Mouse (Mus musculus) bone marrow macrophage, adult 2 months (primary cell): ENCODE results near the gene Chst14. TPM values are rescaled to one million over a fixed set of nuclear protein-coding genes. Genes with fewer than 3 reads are reported as not detected.

Experiments used
- H3K27ac ChIP-seq: 2 replicates; pipeline ENCODE4 v1.5.1; 2012; ENCODE audit warnings: low read depth, low read length; ENCODE audit not compliant: insufficient read depth
- H3K4me1 ChIP-seq: 2 replicates; pipeline ENCODE4 v1.6.1; 2012; ENCODE audit warnings: low read length; ENCODE audit not compliant: control insufficient read depth, insufficient read depth
- H3K4me3 ChIP-seq: 2 replicates; pipeline ENCODE4 v1.5.1; 2012; ENCODE audit warnings: mild to moderate bottlenecking, low read length, moderate library complexity; ENCODE audit not compliant: insufficient read depth
- CTCF ChIP-seq: IDR thresholded peaks from 2 replicates; pipeline ENCODE4 v1.5.1; 2012; ENCODE audit warnings: low read depth, mild to moderate bottlenecking, low read length, moderate library complexity
- POLR2A ChIP-seq: IDR thresholded peaks from 2 replicates; pipeline ENCODE4 v1.6.1; 2012; ENCODE audit warnings: mild to moderate bottlenecking, low read depth, low read length, borderline replicate concordance
- polyA plus RNA-seq: library from polyadenylated mRNA; stranded (reverse); fragments of >200 nt; gene quantifications from 2 replicates; pipeline ENCODE4 v1.2.4, GENCODE M21; 2012; ENCODE audit not compliant: missing spikeins, insufficient read depth, insufficient read length

Gene Chst14
- polyA plus RNA-seq, 1 experiment, result 21.3 TPM

DNA sequence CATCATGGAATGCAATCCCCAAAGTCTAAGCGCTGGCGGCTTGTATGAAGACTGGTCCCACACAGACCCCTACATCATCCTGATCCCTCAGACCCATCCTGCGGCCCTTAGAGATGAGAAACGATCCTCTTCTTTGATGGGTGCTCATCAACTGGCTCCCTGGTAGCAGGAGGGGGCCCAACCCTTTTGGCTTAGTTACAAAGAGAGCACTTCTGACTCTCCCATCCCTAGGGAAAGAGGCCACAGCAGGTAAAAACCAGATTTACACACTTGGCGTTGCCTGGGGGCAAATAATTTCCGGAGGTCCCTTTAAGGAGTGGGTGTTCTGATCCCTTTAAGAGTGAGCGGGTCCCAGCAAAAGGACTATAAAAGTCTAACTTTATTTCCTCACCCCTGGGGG, 28.9 kb upstream of the Chst14 start:
- Histone ChIP-seq H3K4me1 (peaks cover 13% of the 10 kb centered on the region), H3K4me3 (peak overlapping the region; percentile 59; the same call in 1 of the 2 replicates), H3K27ac (no peak overlapping the region)
- TF ChIP-seq CTCF (no peak), POLR2A (no peak)

DNA sequence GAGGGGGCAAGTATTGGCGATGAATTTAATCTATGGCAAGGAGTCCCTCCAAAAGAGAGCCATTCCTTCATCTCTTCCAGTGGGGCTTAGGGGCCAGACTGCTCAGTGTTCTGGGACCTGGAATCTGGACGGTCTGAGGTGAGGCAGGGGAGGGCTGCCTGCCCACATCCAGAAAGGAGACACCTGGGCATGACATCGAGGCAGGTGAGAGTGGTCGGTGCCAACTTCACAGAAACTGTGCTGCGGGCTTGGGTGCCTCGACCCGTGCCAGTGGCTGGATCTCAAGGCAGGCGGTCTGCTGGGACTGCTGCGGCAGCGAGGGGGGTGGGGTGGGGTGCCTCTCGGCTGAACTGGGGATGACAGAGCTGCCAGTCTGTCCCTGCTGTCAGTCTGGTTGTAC, 28.5 kb upstream of the Chst14 start:
- peaks cover 12% of the 10 kb centered on the region for H3K4me1 ChIP-seq
- H3K4me3 ChIP-seq, result no peak overlapping the region

DNA sequence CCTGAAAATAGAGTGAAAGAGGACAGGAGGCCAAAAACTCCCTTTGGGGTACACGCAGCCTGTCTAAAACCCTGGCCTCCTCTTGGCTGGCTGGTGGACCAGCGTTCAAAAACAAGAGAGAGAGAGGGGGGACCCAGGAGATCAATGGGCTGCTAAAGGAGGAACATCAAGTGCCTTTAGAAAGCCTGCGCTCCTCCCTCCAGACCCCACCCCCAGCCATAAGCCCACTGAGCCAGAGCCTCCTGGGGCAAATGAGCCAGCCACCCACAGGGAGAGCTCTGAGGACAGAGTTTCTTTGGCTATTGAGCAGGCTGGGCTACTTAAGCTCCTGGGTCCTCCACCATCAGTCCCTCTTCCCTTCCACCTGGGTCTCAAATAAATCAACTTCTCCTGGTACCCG, 27.5 kb upstream of the Chst14 start:
- peaks cover 21% of the 10 kb centered on the region for H3K4me1 ChIP-seq
- H3K27ac ChIP-seq, result no peak overlapping the region
- H3K4me3 ChIP-seq, result no peak overlapping the region
- TF ChIP-seq CTCF (no peak), POLR2A (no peak)

More for the DNA sequence above, 28.5 kb upstream of the Chst14 start:
- no peak for TF ChIP-seq POLR2A
- TF ChIP-seq CTCF, result no peak
- no peak overlapping the region for H3K27ac ChIP-seq

DNA sequence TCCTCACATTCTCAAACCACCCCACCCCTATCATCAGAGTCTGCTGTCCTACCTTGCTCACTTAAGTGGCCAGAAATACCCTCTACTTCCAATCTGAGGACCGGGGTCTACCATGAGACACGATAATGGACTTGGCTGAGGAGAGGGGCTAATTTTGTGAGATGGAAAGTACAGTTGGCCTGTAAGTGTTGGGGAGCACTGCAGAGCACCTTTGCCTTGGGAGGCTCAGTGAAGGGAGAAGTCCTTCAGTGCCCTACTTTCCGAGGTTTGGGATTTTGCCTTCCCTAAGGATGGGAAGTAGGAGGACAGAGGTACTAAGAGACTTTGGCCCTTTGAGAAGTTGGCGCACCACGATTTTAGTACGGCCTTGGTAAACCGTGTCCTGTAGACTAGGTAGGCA, 27.0 kb upstream of the Chst14 start:
- no peak overlapping the region for H3K4me3 ChIP-seq
- peaks cover 26% of the 10 kb centered on the region for H3K4me1 ChIP-seq
- no peak overlapping the region for H3K27ac ChIP-seq
- TF ChIP-seq CTCF, result no peak
- no peak for TF ChIP-seq POLR2A

DNA sequence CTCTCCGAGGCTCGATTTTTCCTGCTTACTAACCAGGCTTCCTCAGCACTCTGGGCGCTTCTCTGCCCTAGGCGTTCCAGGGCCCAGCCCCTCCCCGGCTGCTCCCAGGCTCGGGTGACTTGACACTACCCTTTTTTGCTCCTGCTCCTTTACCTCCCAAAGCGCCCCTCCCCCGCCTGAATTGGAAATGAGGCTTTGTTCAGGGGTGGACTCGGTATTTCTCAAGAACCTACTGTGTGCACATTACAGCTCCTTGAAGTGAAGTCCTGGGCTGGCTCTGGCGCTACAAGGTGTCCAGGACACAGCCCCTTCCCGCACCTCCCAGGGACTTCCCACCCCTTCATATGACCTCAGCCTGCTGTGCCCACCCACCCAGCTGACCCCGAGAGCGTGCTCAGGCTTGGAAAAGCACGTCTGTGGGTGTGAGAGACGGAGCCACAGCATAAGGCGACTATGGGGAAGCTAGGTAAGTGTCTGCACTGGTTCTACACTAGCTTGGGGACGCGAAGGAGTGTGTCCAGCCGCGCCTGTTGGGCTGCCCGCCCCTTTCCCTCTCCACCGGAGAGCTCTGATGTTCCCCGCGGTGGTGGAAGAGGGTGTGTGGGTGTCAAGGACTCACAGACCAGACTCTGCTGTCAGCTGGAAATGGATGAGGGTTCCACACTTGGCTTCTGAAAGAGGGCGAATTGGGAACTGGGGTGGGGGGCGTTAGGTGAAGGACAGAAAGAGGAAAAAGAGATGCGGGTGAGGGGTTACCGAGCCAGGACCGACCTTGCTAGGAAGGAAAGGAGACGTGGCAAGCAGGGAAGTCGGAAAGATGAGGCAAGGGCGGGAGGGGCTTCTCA, 26.1 kb upstream of the Chst14 start, which contains the start of gene Bahd1:
TSS of gene Bahd1 (plus strand) at position 397 of the 845 bp plus-strand sequence.
- Histone ChIP-seq H3K4me3 (peak within 1 kb of the TSS; percentile 58), H3K27ac (peak within 1 kb of the TSS; percentile 11), H3K4me1 (peaks cover 35% of the 10 kb centered on the region)
- TF ChIP-seq CTCF, result no peak
- TF ChIP-seq POLR2A, result no peak

DNA sequence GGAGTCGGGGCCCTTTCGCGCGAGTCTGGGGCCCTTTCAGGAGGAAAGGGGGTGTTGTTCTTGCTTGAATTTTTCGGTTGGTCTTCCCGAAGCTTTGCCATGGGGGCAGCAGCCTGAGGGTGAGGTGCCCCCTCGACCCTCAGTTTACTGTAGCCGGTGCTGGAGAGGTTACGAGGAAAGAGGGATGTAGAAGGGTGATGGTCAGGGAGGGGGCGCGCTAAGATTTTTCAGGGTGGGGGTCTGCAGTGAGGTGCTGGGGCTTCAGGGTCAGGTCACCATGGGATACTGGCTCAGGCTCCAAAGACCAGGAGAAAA, 25.5 kb upstream of the Chst14 start:
- Histone ChIP-seq H3K4me1 (peaks cover 36% of the 10 kb centered on the region), H3K4me3 (peak overlapping the region; percentile 58), H3K27ac (peak overlapping the region; percentile 11)
- TF ChIP-seq POLR2A (no peak), CTCF (no peak)

DNA sequence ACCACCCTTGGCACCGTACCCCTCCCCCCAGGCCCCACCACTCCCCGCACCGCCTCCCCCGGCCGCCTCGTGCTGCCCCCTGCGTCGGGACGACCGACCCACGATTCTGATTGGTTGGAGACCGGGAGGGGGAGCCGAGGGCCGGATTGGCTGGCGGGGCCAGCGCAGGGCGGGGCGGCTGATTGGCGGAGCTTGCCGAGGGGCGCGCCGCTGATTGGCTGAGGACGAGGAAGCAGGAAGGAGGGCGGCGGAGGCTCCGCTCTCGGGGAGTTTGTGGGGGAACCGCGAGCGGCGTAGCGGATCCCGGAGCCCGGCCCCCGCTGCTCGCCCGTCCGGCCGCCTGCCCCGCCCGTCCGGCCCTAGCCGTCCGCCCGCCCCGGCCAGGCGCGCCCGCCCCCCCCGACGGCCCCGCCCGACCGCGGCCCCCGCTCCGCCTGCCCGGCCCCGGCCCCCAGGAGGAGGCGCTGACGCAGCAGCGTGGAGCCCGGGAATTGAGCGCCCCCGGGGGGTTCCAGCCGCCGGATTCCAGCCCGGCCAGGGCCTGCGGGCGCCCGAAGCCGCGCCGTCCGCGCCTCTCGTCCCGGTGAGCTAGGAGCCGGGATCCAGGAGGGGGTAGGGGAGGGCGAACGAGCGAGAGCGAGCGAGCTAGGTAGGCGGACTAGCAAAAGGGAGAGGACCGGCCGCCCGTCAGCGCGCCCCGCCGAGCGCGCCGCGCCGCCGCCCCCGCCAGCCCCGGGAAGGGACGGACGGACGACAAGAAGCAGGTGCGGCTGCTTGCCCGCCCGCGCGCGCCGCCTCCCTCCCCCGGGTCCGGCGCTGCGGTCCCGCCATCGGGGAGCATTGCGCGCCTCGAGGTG, 24.9 kb upstream of the Chst14 start:
- TF ChIP-seq CTCF (no peak), POLR2A (no peak)
- H3K27ac ChIP-seq, result peak overlapping the region; percentile 41
- H3K4me3 ChIP-seq, result peak overlapping the region; percentile 82
- H3K4me1 ChIP-seq, result peaks cover 41% of the 10 kb centered on the region

DNA sequence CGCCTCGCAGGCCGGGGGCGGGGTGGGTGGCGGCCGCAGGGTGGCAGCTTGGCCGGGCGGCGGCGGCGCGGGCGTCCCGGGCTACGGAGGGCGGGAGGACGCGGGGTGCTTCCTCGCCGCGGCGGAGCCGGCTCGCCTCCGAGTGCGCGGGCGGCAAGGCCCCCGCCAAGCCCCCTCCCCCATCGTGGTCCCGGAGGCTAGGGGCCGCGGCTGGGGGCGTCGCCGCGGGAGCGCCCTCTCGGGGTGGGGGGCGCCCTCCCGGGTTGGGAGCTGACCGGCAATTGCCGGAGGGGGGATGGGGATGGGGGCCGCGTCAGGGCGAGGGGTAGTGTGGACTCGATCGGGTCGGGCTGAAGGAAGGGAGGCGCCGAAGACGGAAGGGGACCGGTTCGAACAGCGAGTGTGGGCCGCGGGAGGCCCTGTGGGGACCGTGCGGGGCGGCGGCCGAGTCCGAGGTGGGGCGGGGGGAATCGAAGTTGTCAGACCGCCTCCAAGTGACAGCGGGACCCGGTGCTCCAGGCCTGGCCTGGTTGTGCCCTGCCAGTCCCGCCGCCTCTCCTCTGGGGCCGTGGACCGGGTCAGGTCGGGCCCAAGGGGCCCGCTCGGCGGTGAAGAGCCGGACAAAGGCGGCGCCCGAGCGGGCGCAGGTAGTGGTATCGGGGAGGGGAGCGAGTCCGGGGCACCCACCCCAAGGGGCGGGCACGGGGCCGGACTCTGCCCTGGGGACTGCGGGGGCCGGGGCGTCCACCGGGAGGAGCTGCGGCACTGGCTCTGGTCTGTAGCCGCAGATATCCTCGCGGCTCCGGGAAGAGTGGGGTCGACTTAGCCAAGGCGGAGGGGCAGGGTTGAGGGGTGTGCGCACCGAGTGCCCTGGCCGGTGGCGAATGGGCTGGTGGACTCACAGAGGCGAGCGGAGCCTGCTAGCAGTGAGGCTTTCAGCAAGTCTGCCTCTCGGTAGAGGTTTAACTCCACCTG, 24.0 kb upstream of the Chst14 start:
- H3K27ac ChIP-seq, result no peak overlapping the region
- peaks cover 48% of the 10 kb centered on the region for H3K4me1 ChIP-seq
- TF ChIP-seq CTCF (no peak), POLR2A (no peak)
- peak overlapping the region; percentile 82 for H3K4me3 ChIP-seq

DNA sequence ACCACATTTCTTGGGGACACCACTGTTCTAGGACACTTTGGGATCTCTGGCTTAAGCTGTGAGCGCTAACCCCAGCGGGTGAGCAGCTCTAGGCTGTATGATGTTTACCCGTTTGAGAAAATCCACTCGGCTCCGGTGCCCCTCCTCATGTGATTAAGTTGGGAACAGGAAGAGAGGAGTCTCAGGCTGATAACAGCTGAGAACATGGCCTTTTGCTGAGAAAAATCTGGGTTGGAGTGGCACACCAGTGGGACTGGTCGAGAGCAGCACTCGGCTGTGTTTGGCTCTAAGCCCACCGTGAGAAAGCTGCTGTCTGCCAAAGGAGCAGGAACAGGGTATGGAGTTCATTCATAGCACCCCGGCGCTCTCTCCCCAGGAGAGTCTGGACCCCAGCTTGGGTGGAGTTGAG, 23.0 kb upstream of the Chst14 start:
- Histone ChIP-seq H3K4me3 (no peak overlapping the region), H3K27ac (no peak overlapping the region), H3K4me1 (peaks cover 43% of the 10 kb centered on the region)
- no peak for TF ChIP-seq CTCF
